Mouse (Mus musculus): Measurements from ENCODE around the gene Ccdc154. TPM values are rescaled to one million over a fixed set of nuclear protein-coding genes. Genes with fewer than 3 reads are reported as not detected.

Gene Ccdc154
- polyA plus RNA-seq, 2 experiments from 2014 or later: not detected

- no peak for ATAC-seq
Observed at GRCm38 (mm10) chr17:25184961-25185360, 22.7 kb downstream of the Ccdc154 start.

- no peak for ATAC-seq
Observed at GRCm38 (mm10) chr17:25187784-25188149, 25.5 kb downstream of the Ccdc154 start.

GRCm38 (mm10) chr17:25188150-25189031, 26.1 kb downstream of the Ccdc154 start, which contains the start of gene Unkl:
Gene Unkl, plus strand, starts transcription at chr17:25188397.
- peak; percentile 8 for ATAC-seq

GRCm38 (mm10) chr17:25189091-25189490, 26.8 kb downstream of the Ccdc154 start:
- ATAC-seq: no peak

GRCm38 (mm10) chr17:25202401-25202800, 40.1 kb downstream of the Ccdc154 start:
- ATAC-seq: no peak

DNA sequence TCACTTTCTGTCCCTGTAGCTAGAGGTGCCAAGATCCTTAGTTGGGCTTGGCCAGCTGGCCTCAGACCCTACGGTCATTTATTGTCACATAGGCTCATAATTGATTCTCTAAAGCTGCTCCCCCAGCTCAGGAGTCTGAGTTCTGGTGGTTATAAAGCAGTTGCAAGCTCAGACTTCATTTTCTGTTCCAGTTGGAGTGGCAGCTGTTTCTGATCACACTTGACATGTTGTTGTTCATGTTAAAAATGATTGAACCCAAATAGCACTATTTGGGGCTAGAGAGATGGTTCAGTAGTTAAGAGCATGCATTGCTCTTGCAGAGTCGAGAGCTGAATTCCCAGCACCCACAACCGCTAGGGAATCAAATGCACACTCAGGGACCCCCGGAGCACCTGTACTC, 47.7 kb downstream of the Ccdc154 start:
- ATAC-seq: no peak

- ATAC-seq: no peak
Observed at GRCm38 (mm10) chr17:25210680-25211466, 48.6 kb downstream of the Ccdc154 start.

DNA sequence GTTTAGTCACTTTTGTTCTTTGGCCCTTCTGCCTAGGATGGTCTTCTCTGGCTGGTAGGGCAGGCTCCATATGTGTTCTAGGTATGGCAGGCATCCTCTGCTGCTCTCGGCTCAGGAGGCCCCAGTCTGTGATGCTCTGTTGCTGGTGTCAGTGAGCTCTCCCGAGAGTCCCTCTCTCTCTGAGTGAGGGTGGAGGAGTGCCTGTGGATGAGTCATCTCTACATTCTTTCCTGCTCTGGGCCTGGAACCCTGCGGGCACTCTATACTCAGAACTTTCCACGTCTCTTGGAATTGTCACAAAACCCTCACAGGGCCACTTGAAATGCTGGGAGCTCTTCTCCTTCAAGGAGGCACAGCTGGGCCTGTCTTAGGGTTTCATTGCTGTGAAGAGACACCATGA, 49.4 kb downstream of the Ccdc154 start:
- no peak for ATAC-seq

GRCm38 (mm10) chr17:25215431-25215830, 53.2 kb downstream of the Ccdc154 start:
- no peak for ATAC-seq

DNA sequence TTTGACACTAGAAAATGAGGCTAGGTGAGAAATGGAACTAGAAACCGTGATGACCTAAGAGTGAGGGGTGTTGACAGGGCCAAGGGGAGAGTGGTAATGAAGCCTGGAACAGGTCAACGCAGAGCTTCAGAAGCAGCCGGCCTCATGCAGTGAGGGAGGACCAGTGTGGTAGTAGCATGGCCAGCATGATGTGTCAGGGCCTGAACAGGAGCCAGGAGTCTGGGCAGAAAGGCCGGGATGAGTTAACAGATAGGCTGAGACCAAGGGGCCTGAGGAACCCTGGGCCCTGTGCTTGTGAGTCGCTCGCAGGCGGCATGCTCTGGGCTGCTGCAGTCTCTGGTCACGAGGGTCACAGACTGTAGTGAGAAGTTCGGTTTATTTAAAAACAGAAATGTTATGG, 56.7 kb downstream of the Ccdc154 start:
- no peak for ATAC-seq

DNA sequence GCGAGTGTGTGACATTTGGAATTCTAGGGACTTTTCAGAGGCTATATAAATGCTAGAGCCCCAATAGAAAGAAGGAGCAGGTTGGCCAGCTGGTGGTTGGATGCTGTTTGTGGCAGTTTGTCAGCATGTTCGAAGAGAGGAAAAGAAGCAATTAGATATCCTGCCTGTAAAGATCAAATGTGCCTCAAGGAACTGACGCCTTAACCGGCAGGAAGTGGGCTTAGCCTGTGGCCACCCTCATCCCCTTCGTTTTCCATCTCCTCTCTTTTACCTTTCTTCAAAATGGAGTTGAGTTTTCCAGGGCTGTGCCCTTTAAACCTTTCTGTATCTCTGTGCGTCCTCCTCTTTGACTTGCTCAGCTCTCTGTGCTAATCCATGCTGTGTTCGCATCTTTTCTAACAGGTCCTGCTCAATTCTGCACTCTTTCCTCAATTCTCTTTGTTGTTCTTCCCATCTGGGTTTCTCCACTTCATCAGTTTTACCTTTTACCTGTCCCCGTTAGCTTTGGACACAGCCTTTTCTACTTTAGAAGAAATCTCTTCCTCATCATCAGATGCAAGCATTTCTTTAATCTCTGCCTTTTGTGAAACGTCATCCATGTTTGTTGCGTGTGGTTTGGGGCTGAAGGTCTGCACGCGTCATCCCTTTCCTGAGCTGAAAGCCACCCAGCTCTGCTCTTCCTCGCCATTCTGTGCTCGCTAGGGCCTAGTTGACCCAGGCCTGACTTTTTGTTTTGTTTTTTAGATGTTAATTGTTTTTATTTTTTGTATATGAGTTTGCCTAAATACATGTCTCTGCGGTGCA, 57.4 kb downstream of the Ccdc154 start:
- peak; percentile 32 for ATAC-seq

DNA sequence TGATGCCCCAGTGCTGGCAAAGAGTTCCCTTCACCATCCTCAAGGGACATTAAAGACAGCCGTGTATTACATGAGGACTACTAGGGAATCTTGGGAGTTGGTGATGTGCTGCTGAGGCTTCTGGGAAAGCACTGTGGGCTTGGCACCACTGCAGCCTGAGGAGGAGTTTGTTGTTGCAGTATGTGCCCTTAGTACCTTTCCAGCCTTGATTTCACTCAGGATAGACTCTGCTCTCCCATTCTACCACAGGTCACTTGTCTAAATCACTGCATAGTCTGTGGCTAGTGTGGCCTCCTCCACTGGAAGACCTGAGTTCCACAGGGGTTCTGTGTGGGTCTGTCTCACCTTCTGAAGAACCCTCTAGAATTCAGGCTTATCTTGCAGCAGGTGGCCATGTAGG, 58.5 kb downstream of the Ccdc154 start:
- no peak for ATAC-seq

Other genes with a start within 250 kb of the Ccdc154 start
- 10 to 100 TPM; 31.7 to 41.9 TPM for gene Mapk8ip3, start 225.5 kb upstream of the Ccdc154 start, polyA plus RNA-seq (2017; shearing (Covaris generic))
- gene Jpt2, start 201.8 kb upstream of the Ccdc154 start, polyA plus RNA-seq (2017; shearing (Covaris generic)): 10 to 100 TPM; 28.2 to 39.5 TPM
- gene Cramp1l, start 146.7 kb upstream of the Ccdc154 start, polyA plus RNA-seq (2017; shearing (Covaris generic)): 1 to 10 TPM; 6.1 to 7.4 TPM
- gene Ift140, start 146.4 kb upstream of the Ccdc154 start, polyA plus RNA-seq (2017; shearing (Covaris generic)): 10 to 100 TPM; 12.3 to 25.1 TPM
- gene Tmem204, start 78.9 kb upstream of the Ccdc154 start, polyA plus RNA-seq (2017; shearing (Covaris generic)): under 1 TPM; 0.56 to 0.79 TPM
- gene Telo2, start 46.5 kb upstream of the Ccdc154 start, polyA plus RNA-seq (2017; shearing (Covaris generic)): 10 to 100 TPM; 24.4 to 36.8 TPM
- gene Ptx4, start 41.7 kb upstream of the Ccdc154 start, polyA plus RNA-seq (2017; shearing (Covaris generic)): not detected
- gene Clcn7, start 29.1 kb upstream of the Ccdc154 start, polyA plus RNA-seq (2017; shearing (Covaris generic)): 10 to 100 TPM; 18.2 to 33.2 TPM
- not detected for gene Gm38655, start 13.0 kb downstream of the Ccdc154 start, polyA plus RNA-seq (2017; shearing (Covaris generic))
- 10 to 100 TPM; 15.6 to 20.7 TPM for gene BC003965, start 22.1 kb downstream of the Ccdc154 start, polyA plus RNA-seq (2017; shearing (Covaris generic))
- 10 to 100 TPM; 18.4 to 30.0 TPM for gene Unkl, start 25.9 kb downstream of the Ccdc154 start, polyA plus RNA-seq (2017; shearing (Covaris generic))
- 10 to 100 TPM; 76.7 to 77.2 TPM for gene Gnptg, start 77.7 kb downstream of the Ccdc154 start, polyA plus RNA-seq (2017; shearing (Covaris generic))
- 10 to 100 TPM; 35.1 to 36.0 TPM for gene Tsr3, start 77.7 kb downstream of the Ccdc154 start, polyA plus RNA-seq (2017; shearing (Covaris generic))
- gene Baiap3, start 93.9 kb downstream of the Ccdc154 start, polyA plus RNA-seq (2017; shearing (Covaris generic)): 10 to 100 TPM; 14.4 to 31.1 TPM
- 100 to 1,000 TPM; 417 to 488 TPM for gene Ube2i, start 112.2 kb downstream of the Ccdc154 start, polyA plus RNA-seq (2017; shearing (Covaris generic))
- gene Prss34, start 135.9 kb downstream of the Ccdc154 start, polyA plus RNA-seq (2017; shearing (Covaris generic)): not detected
- not detected for gene Prss28, start 146.2 kb downstream of the Ccdc154 start, polyA plus RNA-seq (2017; shearing (Covaris generic))
- not detected for gene Prss29, start 156.2 kb downstream of the Ccdc154 start, polyA plus RNA-seq (2017; shearing (Covaris generic))
- gene Tpsab1, start 183.1 kb downstream of the Ccdc154 start, polyA plus RNA-seq (2017; shearing (Covaris generic)): not detected
- gene Tpsb2, start 203.8 kb downstream of the Ccdc154 start, polyA plus RNA-seq (2017; shearing (Covaris generic)): not detected
- gene Tpsg1, start 206.8 kb downstream of the Ccdc154 start, polyA plus RNA-seq (2017; shearing (Covaris generic)): not detected

Measured in CD4-positive, CD25-positive, alpha-beta regulatory T cell, adult 4 months (primary cell).